Mouse (Mus musculus): ENCODE measurements around the gene Gm17087.

Gm17087 gene

GRCm38 (mm10) chr17:8566850-8567249, at the start of gene Gm17087:
Gene Gm17087 (minus strand): TSS chr17:8566950.
- no peak for DNase-seq

- peak; percentile 54 to 87 for DNase-seq
These were observed 47.3 kb upstream of the Gm17087 start for GRCm38 (mm10) chr17:8613882-8614551.

GRCm38 (mm10) chr17:8611916-8612315, 45.2 kb upstream of the Gm17087 start:
- no peak for DNase-seq

DNA sequence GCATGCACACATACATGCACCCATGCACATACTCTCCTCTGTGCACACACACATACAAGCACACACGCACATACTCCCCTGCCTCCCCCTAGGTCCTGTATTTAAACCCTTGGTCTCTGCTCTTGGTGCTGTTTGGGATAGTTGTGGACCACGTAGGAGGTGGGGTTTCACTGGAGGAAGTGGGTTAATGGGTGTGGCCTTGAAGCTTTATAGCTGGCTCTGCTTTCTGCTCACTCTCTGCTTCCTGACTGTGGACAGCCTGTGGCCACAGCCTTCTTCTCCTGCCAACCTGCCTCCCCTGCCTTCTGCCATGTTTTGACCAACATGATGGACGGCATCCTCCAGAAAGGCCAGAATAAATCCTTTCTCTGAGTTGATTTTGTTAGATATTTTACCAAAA, 39.9 kb upstream of the Gm17087 start:
- no peak for DNase-seq

DNA sequence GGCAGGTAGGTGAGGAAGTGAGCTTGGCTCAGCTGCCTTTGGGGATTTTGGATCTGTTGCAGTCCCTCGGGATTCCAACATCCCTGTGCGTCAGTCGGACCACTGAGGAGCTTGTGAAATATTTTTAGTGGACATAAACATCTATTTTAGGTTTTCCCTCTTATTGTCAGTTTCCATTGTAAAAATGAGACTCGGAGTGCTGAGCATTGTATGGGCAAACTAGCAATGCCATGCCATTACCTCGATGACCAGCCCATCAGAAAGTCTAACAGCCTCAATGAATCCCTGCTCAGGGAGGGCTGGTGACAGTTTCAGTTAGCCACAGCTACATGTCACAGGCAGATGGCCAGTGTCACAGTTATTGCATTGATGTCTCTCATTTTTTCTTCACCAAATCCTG, 39.2 kb upstream of the Gm17087 start:
- no peak for DNase-seq

DNA sequence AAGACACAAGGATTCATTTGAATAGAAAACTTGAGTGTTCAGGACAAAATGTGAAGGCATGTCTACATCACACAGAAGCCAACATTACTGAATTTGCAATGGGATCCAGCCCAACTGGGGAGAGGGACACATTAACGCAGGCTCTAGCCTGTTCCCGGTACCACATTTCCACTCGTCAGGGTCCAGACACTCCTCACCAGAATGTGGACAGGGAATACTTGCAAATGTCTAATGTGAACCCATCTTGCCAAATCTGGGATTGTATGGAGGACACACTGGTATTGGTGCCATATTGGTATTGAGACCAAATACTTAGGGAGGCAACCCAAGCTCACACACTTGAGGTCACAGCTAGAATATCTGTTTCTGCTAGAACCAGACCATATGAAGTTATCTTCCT, 36.2 kb upstream of the Gm17087 start:
- DNase-seq: no peak

DNA sequence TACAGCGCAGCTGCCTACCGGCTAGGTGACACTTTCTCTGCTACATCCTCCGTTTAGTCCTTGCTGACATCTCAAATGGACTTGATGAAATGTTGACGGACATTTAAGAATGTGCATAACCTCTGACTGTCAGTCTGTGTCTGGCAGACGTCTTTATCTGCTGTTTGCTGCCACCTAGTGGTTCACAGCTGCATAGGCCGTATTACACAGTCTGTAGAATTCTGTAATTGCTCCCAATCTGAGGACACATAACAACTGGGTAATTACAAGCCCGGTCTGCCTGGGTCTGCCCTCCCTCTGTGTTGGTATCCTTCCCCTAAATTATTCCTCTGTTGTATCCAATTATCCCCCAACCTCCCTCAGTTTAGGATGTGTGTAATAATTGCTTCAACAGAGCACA, 31.0 kb upstream of the Gm17087 start:
- DNase-seq: peak; percentile 34 to 72

DNA sequence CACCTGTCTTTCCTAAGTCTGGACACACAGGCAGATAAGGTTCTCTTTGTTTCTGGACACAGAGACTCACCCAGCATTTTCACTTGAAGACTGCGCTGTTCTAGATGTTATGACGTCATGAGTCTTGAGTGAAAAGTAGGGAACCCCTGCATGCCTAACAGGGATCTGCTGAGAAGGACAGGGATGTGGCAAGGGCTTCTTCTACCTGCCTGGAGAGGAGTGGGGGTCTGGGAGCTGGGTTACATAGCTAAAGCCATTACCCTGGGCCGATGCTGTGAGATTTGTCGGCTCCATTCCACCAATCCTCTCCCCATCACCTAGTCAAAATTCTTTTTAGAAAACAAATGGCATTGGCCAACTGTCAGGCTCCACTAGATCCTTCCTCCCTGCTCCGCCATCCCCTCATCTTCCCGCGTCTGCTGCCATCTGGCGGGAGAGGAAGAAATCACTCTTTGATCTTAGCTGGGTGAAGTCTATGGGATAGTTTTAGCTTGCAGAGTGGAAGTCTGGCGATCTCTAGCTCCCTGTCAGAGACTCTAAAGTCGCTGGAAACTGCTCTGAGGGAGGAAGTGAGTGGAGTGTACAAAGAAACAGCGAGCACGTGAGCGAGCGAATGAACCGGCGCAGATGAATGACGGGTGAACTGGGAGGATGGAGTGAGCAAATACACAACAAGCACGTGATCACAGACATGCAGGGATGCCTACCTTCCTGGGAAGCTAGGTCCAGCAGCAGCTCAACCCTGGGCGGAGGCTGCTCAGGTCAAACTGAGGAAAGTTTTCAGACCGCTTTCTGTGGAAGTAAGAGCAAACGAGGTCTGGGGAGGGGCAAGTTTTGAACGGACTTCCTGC, 25.9 kb upstream of the Gm17087 start:
- DNase-seq: peak; percentile 36 to 63

GRCm38 (mm10) chr17:8581579-8581978, 14.8 kb upstream of the Gm17087 start:
- DNase-seq: no peak

DNA sequence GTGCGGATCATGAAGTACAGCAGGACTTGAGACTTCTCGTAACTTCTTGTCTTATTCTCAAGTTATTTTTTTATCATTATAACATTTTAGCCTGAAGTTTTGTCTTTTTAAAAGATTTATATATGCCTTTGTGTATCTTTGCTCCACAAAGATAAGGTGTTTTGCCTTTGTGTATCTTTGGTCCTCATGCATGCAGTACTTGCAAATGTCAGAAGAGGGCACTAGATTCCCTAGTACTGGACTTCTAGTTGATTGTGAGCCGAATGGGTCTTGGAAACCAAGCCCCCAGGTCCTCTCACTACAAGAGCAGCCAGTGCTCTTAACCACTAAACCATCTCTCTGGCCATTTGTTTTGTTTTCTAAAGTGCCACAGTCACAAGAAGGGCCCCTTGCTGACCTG, 13.6 kb upstream of the Gm17087 start:
- DNase-seq: peak in 1 of 2 experiments; percentile 14

GRCm38 (mm10) chr17:8573542-8574260, 7.0 kb upstream of the Gm17087 start:
- no peak for DNase-seq

- no peak for DNase-seq
These were observed 3.9 kb downstream of the Gm17087 start for GRCm38 (mm10) chr17:8562886-8563280.

DNA sequence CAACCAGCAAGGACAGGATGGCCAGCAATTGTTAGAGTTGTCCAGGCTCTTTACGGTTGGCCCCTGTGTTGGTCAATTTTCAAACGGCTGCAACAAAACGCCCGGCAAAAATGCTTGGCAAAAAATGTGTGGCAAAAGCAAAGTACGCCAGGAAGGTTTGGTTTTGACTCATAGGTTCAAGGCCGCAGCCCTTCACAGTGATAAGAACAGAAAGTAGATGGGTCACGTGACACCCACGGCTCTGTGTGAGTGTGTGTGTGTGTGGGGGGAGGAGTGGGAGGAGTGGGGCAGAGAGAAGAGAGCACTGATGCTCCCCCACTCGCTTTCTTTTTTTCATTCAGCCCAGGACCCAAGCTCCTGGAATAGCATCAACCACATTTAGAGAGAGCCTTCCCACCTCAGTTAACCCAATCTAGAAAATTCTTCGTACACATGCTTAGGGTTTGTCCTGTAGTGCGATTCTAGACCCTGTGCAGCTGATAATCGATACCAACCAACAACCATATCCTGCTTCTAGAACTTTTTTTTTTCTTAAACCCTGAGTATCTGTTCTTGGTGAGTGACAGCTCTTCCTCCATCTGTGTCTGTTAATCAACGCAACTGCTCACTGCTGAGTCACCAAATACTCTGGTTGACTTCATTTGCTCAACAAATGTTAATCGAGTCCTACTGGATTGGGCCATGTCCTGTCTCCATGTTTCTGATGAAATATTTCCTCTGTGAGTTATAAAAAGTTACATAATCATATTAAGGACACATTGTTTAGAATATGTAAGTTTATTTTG, 4.5 kb downstream of the Gm17087 start:
- no peak for DNase-seq

GRCm38 (mm10) chr17:8557926-8558325, 8.8 kb downstream of the Gm17087 start:
- no peak for DNase-seq

DNA sequence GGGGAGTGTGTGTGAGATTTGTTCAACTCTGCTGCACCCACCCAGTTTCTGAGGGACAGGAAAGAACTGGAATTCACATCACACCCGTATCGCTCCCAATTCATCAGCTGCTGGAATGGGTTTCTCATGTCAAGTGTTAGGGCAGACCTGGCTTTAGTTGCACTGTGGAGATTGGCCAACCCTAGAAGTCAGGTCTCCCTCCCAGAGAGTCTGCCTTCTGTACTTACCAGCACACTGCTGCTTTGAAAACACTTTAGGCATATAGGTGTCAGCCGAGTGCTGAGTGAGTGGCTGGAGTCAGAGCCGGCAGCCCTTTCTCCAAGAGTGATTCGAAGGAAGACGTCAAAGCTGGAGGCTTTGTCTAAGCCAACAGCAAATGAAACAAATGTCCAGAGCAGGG, 10.5 kb downstream of the Gm17087 start:
- no peak for DNase-seq

DNA sequence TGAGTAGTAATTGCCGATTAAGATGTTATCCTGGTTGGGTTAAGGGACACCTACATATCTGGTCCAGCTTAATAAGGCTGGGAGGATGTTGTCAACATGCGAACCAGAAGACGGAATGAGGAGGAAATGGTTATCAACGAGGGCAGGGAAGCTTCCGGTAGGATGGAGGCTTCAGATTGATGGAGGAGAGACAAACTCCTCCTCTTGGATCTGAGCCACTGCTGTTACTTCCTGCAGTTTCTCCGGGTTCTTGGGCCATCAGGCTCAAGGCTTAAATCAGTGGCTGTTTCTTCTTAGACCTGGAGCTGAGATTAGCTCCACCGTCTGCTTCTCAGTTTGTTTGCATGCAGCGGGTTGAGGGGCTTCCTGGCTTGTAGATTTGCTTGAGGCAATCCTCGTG, 11.0 kb downstream of the Gm17087 start:
- DNase-seq: no peak

DNA sequence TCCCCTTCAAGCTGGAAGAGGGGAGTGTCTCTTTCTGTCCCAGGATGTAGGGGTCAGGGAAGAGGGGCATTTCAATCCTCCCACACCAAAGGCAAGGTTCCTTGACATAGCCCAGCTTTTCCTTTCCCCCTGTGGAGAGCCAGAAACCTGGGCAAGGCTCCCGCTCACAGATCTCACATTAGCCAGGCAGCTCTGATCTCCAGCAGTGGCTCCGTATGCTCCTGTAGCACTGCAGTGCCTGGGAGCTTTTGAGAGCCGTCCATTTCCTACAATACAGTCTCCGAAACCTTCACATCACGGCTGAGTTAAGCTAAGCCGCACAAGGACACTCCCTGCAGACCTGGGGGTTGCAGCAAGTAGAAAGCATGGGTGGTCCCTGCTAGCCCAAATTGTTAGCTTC, 12.5 kb downstream of the Gm17087 start:
- DNase-seq: no peak

- no peak for DNase-seq
These were observed 13.1 kb downstream of the Gm17087 start for GRCm38 (mm10) chr17:8553601-8554000.

GRCm38 (mm10) chr17:8552346-8553035, 14.3 kb downstream of the Gm17087 start:
- no peak for DNase-seq

DNA sequence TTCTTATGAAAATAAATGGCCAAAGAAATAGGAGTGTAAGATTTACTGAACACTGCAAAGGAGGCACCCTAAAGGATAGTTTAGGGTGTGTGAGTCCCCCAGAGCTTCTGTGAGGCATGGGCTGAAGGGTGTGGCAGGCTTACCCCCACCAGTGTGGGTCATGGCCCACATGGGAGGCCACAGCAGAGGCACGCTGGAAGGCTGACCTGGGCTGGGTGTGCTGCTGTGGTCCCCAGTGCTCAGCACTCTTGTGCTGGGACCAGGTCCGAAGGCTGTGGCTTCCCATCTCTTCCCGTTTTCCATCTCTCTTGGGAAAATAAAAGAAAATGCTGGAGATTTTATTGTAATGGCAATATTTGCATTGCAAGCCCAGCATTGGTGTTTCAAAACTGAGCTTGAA, 15.1 kb downstream of the Gm17087 start:
- no peak for DNase-seq

DNA sequence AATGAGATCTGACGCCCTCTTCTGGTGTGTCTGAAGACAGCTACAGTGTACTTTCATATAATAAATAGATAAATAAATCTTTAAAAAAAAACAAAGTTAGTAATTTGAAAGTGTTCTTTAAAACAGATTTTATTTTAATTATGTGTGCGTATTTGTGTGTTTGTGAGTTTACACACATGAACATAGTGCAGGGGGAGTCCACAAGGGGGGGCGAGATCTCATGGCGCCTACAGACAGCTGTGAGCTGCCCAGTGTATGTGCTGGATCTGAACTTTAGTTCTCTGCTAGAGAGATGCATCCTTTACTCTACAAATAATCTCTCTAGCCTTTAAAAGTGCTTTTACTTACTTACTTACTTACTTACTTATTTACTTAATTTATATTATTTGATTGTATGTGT, 18.0 kb downstream of the Gm17087 start:
- DNase-seq: no peak

DNA sequence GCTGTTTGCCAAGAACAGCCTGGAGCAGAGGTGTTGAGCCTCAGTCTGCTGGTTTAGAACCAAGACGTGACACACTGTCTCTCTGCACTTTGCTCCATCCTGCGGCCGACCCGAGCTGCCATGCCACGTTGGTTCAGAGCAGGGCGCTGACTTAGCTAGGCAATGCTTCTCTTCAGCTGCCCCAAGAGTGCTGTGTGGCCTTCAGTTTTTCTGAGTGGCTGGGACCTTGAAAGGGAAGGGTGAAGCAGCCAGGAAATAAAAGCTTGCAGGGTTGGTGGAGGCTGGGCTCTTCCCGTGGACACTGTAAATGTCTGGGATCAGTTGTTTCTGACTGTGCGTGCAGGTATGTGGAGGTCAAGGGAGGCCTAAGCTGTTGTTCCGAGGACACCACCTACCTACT, 20.4 kb downstream of the Gm17087 start:
- no peak for DNase-seq
